Comparison of ENCODE assay signal across 25 mouse cellular contexts in genomic region chr3:85564603-85565002, GRCm38 (mm10). TPM values are rescaled to one million over a fixed set of nuclear protein-coding genes. Genes with fewer than 3 reads are reported as not detected.
DNase-seq lines count a peak whose midpoint lies in the region; ATAC-seq and TF ChIP-seq lines count a peak whose summit lies in the region.
"Had no signal": no experiment of that assay in that cellular context is flagged by ENCODE, and none has a peak within 500 bp of the region (broad histone marks: within the 10 kb centered on the region; RNA-seq: fewer than 3 reads in every experiment).

No protein-coding gene starts in this region.

- no peak for DNase-seq in heart, postnatal 14 days
- DNase-seq in heart, postnatal 4 days, result peak; percentile 30
- DNase-seq in lung, embryonic 14.5 days, result peak; percentile 3
- DNase-seq in lung, postnatal 0 days (ENCODE audit: low spot score), result no peak
- DNase-seq in G1E (ENCODE audit: low spot score), result no peak
- DNase-seq in adrenal gland, postnatal 36 days, result no peak
- DNase-seq: adrenal gland, postnatal 10 days; cerebellum, adult 2 months; cerebellum, postnatal 36 days; embryo, embryonic 11 days; kidney, postnatal 36 days; left cerebral cortex, postnatal 4 days; lung, adult 18-20 months; retina, postnatal 1 day; right cerebral cortex, postnatal 25 days; spleen, adult 18-20 months; thymus, postnatal 25 days had no signal

- intact Hi-C loops in heart, postnatal 14 days (cut with DNase I), result loop anchor here (5.0 to 10.0 kb wide), 2 partner anchors 190 to 287 kb away; no protein-coding TSS in a partner anchor

- TF ChIP-seq EP300 in lung, postnatal 0 days (IDR thresholded peaks at IDR 0.05), result no peak

- no peak for TF ChIP-seq CTCF in lung, embryonic 14.5 days (IDR thresholded peaks at IDR 0.05; ENCODE audit: low read depth)
- TF ChIP-seq CTCF in lung, postnatal 0 days (IDR thresholded peaks at IDR 0.05), result no peak
- no peak for TF ChIP-seq CTCF in G1E (IDR thresholded peaks at IDR 0.05; ENCODE audit: low read depth, low read length)

- ATAC-seq in heart, embryonic 13.5 days (ENCODE audit: extremely low read depth, insufficient number of reproducible peaks, low FRiP score, low TSS enrichment), result no peak
- no peak for ATAC-seq in heart, embryonic 11.5 days (replicated peaks; ENCODE audit: insufficient number of reproducible peaks, low FRiP score, low TSS enrichment)
- ATAC-seq in lung, embryonic 14.5 days (ENCODE audit: insufficient read depth), result no peak
- ATAC-seq in lung, postnatal 0 days, result no peak
- peak; percentile 28; the same call in 1 of the 2 replicates for ATAC-seq in G1E (ENCODE audit: extremely low read depth, insufficient number of reproducible peaks, low FRiP score, poor library complexity, severe bottlenecking)
- ATAC-seq: CD4-positive, CD25-positive, alpha-beta regulatory T cell, adult 4 months; forebrain, embryonic 13.5 days; hindbrain, postnatal 0 days; intestine, embryonic 16.5 days; midbrain, embryonic 13.5 days had no signal

- no peaks in the 10 kb centered on the region for H3K9me3 ChIP-seq in heart, embryonic 13.5 days
- H3K9me3 ChIP-seq in heart, embryonic 11.5 days (replicated peaks; ENCODE audit: control insufficient read depth, low read length), result no peaks in the 10 kb centered on the region
- H3K9me3 ChIP-seq in lung, embryonic 14.5 days (ENCODE audit: low read depth, low read length), result no peaks in the 10 kb centered on the region
- no peaks in the 10 kb centered on the region for H3K9me3 ChIP-seq in lung, postnatal 0 days (ENCODE audit: low read length)
- no peaks in the 10 kb centered on the region for H3K9me3 ChIP-seq in G1E (replicated peaks)
- H3K9me3 ChIP-seq: forebrain, embryonic 13.5 days; limb, embryonic 15.5 days; midbrain, embryonic 13.5 days had no signal

- no peaks in the 10 kb centered on the region for H3K27me3 ChIP-seq in heart, embryonic 13.5 days (replicated peaks)
- no peaks in the 10 kb centered on the region for H3K27me3 ChIP-seq in heart, embryonic 11.5 days (ENCODE audit: control insufficient read depth, insufficient read depth, low read length)
- H3K27me3 ChIP-seq in lung, embryonic 14.5 days (ENCODE audit: insufficient read depth, low read length), result no peaks in the 10 kb centered on the region
- H3K27me3 ChIP-seq in lung, postnatal 0 days (replicated peaks; ENCODE audit: insufficient read depth, low read length), result no peaks in the 10 kb centered on the region
- no peaks in the 10 kb centered on the region for H3K27me3 ChIP-seq in G1E (ENCODE audit: insufficient read depth, low read length)
- H3K27me3 ChIP-seq: forebrain, embryonic 13.5 days; limb, embryonic 15.5 days; midbrain, embryonic 13.5 days had no signal

- H3K9ac ChIP-seq in heart, embryonic 13.5 days, result no peak overlapping the region
- no peak overlapping the region for H3K9ac ChIP-seq in heart, embryonic 11.5 days (ENCODE audit: low read depth, low read length)
- no peak overlapping the region for H3K9ac ChIP-seq in lung, embryonic 14.5 days
- H3K9ac ChIP-seq in lung, postnatal 0 days (replicated peaks; ENCODE audit: low read depth), result no peak overlapping the region
- H3K9ac ChIP-seq: forebrain, embryonic 13.5 days; limb, embryonic 15.5 days; midbrain, embryonic 13.5 days had no signal

- no peaks in the 10 kb centered on the region for H3K36me3 ChIP-seq in heart, embryonic 13.5 days
- H3K36me3 ChIP-seq in heart, embryonic 11.5 days (ENCODE audit: control insufficient read depth, insufficient read depth, low read length), result no peaks in the 10 kb centered on the region
- H3K36me3 ChIP-seq in lung, embryonic 14.5 days (ENCODE audit: insufficient read depth), result no peaks in the 10 kb centered on the region
- no peaks in the 10 kb centered on the region for H3K36me3 ChIP-seq in lung, postnatal 0 days (ENCODE audit: insufficient read depth, low read length)
- H3K36me3 ChIP-seq in G1E (replicated peaks), result no peaks in the 10 kb centered on the region
- H3K36me3 ChIP-seq: limb, embryonic 15.5 days; midbrain, embryonic 13.5 days had no signal

- WGBS in heart, embryonic 13.5 days, result 40% methylated on average over 2 of the region's 2 CpGs
- 30% methylated on average over 2 of the region's 2 CpGs for WGBS in heart, embryonic 11.5 days (ENCODE audit: insufficient replicate concordance)
- WGBS in lung, embryonic 14.5 days, result 52% methylated on average over 2 of the region's 2 CpGs
- 50% methylated on average over 2 of the region's 2 CpGs for WGBS in lung, postnatal 0 days

- no peak overlapping the region for H3K4me3 ChIP-seq in heart, embryonic 13.5 days
- no peak overlapping the region for H3K4me3 ChIP-seq in heart, embryonic 11.5 days (ENCODE audit: low read depth, low read length)
- no peak overlapping the region for H3K4me3 ChIP-seq in lung, embryonic 14.5 days (ENCODE audit: low read depth, low read length)
- H3K4me3 ChIP-seq in lung, postnatal 0 days (ENCODE audit: low read depth, low read length), result no peak overlapping the region
- no peak overlapping the region for H3K4me3 ChIP-seq in G1E (ENCODE audit: low read depth, low read length)
- H3K4me3 ChIP-seq: forebrain, embryonic 13.5 days; limb, embryonic 15.5 days; midbrain, embryonic 13.5 days had no signal

- H3K4me2 ChIP-seq in heart, embryonic 13.5 days, result no peak overlapping the region
- H3K4me2 ChIP-seq in heart, embryonic 11.5 days, result no peak overlapping the region
- H3K4me2 ChIP-seq in lung, embryonic 14.5 days, result no peak overlapping the region
- H3K4me2 ChIP-seq in lung, postnatal 0 days (replicated peaks; ENCODE audit: low read depth, low read length), result no peak overlapping the region
- H3K4me2 ChIP-seq: forebrain, embryonic 13.5 days; limb, embryonic 15.5 days; midbrain, embryonic 13.5 days had no signal

- peaks cover 12% of the 10 kb centered on the region for H3K4me1 ChIP-seq in heart, embryonic 13.5 days
- no peaks in the 10 kb centered on the region; the same call in 1 of the 2 replicates for H3K4me1 ChIP-seq in heart, embryonic 11.5 days (ENCODE audit: control insufficient read depth, insufficient read depth, low read length)
- no peaks in the 10 kb centered on the region for H3K4me1 ChIP-seq in lung, embryonic 14.5 days (ENCODE audit: insufficient read depth)
- H3K4me1 ChIP-seq in lung, postnatal 0 days (ENCODE audit: insufficient read depth, low read depth, low read length), result no peaks in the 10 kb centered on the region
- H3K4me1 ChIP-seq in G1E (ENCODE audit: insufficient read depth, low read depth, low read length), result peaks cover 11% of the 10 kb centered on the region
- H3K4me1 ChIP-seq: forebrain, embryonic 13.5 days; limb, embryonic 15.5 days; midbrain, embryonic 13.5 days had no signal

- H3K27ac ChIP-seq in heart, embryonic 13.5 days (replicated peaks), result peak overlapping the region; percentile 37
- H3K27ac ChIP-seq in heart, embryonic 11.5 days (ENCODE audit: low read depth, low read length), result no peak overlapping the region
- H3K27ac ChIP-seq in lung, embryonic 14.5 days (ENCODE audit: low read depth), result no peak overlapping the region
- no peak overlapping the region for H3K27ac ChIP-seq in lung, postnatal 0 days (ENCODE audit: low read length)
- H3K27ac ChIP-seq: forebrain, embryonic 13.5 days; hindbrain, postnatal 0 days; limb, embryonic 15.5 days; midbrain, embryonic 13.5 days had no signal

RNA-seq across cellular contexts. Expression of gene Gatb, which starts 9.3 kb away (rescaled TPM):
- 35.0 and 35.1 TPM in 2 replicates for polyA plus RNA-seq in heart, embryonic 13.5 days (2015; fragmentation: Nextera tagmentation; extraction: Ambion mirVana)
- total RNA-seq in heart, postnatal 14 days (2021), result 10 to 100 TPM; 28.1 to 30.8 TPM
- 10 to 100 TPM; 26.4 to 28.0 TPM for total RNA-seq in heart, postnatal 4 days (2021)
- 34.4 and 38.3 TPM in 2 replicates for polyA plus RNA-seq in heart, embryonic 11.5 days (2014; fragmentation: Nextera tagmentation; extraction: Ambion mirVana)
- 18.2 and 21.2 TPM in 2 replicates for polyA plus RNA-seq in lung, embryonic 14.5 days (2014; fragmentation: Nextera tagmentation; extraction: Ambion mirVana)
- 9.2 and 9.3 TPM in 2 replicates for polyA plus RNA-seq in lung, postnatal 0 days (2015; fragmentation: Nextera tagmentation; extraction: Ambion mirVana)
- 22.4 and 23.3 TPM in 2 replicates for total RNA-seq in G1E (2014; fragmentation: Nextera tagmentation)
- total RNA-seq in G1E (2017), result 18.9 and 19.5 TPM in 2 replicates
- 2.8 and 8.4 TPM in 2 replicates for polyA plus RNA-seq in G1E (2012)
- 10 to 100 TPM; 39.2 to 50.1 TPM for total RNA-seq in adrenal gland, postnatal 36 days (2021)

Comparison
In these comparisons a context has a peak if more than half of its experiments do, and no peak if none do; other contexts are left out.
1. DNase-seq: peak in heart, postnatal 4 days (single experiment) and lung, embryonic 14.5 days (single experiment); none in heart, postnatal 14 days (0 of 2), lung, postnatal 0 days (single experiment), G1E (single experiment) and adrenal gland, postnatal 36 days (0 of 2).